Mouse (Mus musculus): ENCODE results near the gene Apobec4. TPM values are rescaled to one million over a fixed set of nuclear protein-coding genes. Genes with fewer than 3 reads are reported as not detected.
"Not testable (repeated sequence)": the region's sequence is repeated elsewhere in the genome, so short reads cannot be mapped to it uniquely, and the experiment has no call there.

Gene Apobec4
- total and polyA plus RNA-seq, 3 experiments = not detected

GRCm38 (mm10) chr1:152767749-152768488, 17.6 kb downstream of the Apobec4 start:
- no peak overlapping the region for H3K9ac ChIP-seq (ENCODE audit: low read depth, low read length)
- no peaks in the 10 kb centered on the region for H3K27me3 ChIP-seq (ENCODE audit: control insufficient read depth, insufficient read depth, low read length)
- intact Hi-C loops (cut with DNase I) = loop anchor here (1.0 to 5.0 kb wide), 3 partner anchors 41 to 243 kb away; partner anchors contain the start of gene Smg7
- peaks cover 1% of the 10 kb centered on the region; the same call in 1 of the 2 replicates for H3K4me1 ChIP-seq (ENCODE audit: control insufficient read depth, insufficient read depth, low read length)
- peak overlapping the region; percentile 93 for H3K27ac ChIP-seq
- WGBS = 8% methylated on average over 5 of the region's 5 CpGs
- peaks cover 16% of the 10 kb centered on the region for H3K36me3 ChIP-seq (ENCODE audit: control insufficient read depth, insufficient read depth, low read length)
- 0 out of 2 replicates have a peak, but pooled peaks cover 1% of the 10 kb centered on the region for H3K79me2 ChIP-seq (replicated peaks; ENCODE audit: control insufficient read depth, insufficient read depth, low read length)
- TF ChIP-seq POLR2A (IDR thresholded peaks at IDR 0.05; ENCODE audit: insufficient read depth, low read depth, low read length) (peak; percentile 23; the same call in 1 of the 2 replicates), EP300 (IDR thresholded peaks at IDR 0.05; ENCODE audit: insufficient read depth, low read depth, low read length) (no peak), CTCF (IDR thresholded peaks at IDR 0.05) (peak; percentile 93)
- peak; percentile 79 to 84 for DNase-seq
- peak overlapping the region; percentile 80 for H3K4me3 ChIP-seq

- Histone ChIP-seq H3K4me1 (ENCODE audit: control insufficient read depth, insufficient read depth, low read length) (peaks cover 1% of the 10 kb centered on the region; the same call in 1 of the 2 replicates), H3K36me3 (ENCODE audit: control insufficient read depth, insufficient read depth, low read length) (peaks cover 19% of the 10 kb centered on the region), H3K4me3 (no peak overlapping the region), H3K27me3 (ENCODE audit: control insufficient read depth, insufficient read depth, low read length) (no peaks in the 10 kb centered on the region), H3K9ac (ENCODE audit: low read depth, low read length) (no peak overlapping the region), H3K79me2 (replicated peaks; ENCODE audit: control insufficient read depth, insufficient read depth, low read length) (0 out of 2 replicates have a peak, but pooled peaks cover 1% of the 10 kb centered on the region), H3K27ac (no peak overlapping the region)
- intact Hi-C loops (cut with DNase I) = no loop called here
- TF ChIP-seq EP300 (IDR thresholded peaks at IDR 0.05; ENCODE audit: insufficient read depth, low read depth, low read length) (no peak), CTCF (IDR thresholded peaks at IDR 0.05) (no peak), POLR2A (IDR thresholded peaks at IDR 0.05; ENCODE audit: insufficient read depth, low read depth, low read length) (no peak)
- 76% methylated on average over 9 of the region's 9 CpGs for WGBS
- DNase-seq = no peak
These were observed 20.7 kb downstream of the Apobec4 start for GRCm38 (mm10) chr1:152771016-152771415.

GRCm38 (mm10) chr1:152774601-152775000, 24.2 kb downstream of the Apobec4 start:
- intact Hi-C loops (cut with DNase I); H3K4me3 ChIP-seq; H3K9ac ChIP-seq (ENCODE audit: low read depth, low read length); H3K27ac ChIP-seq; H3K27me3 ChIP-seq (ENCODE audit: control insufficient read depth, insufficient read depth, low read length); H3K4me1 ChIP-seq (ENCODE audit: control insufficient read depth, insufficient read depth, low read length); H3K79me2 ChIP-seq (replicated peaks; ENCODE audit: control insufficient read depth, insufficient read depth, low read length): not testable (repeated sequence)
- peak in 1 of 2 experiments; percentile 12 for DNase-seq
- peaks cover 10% of the 10 kb centered on the region for H3K36me3 ChIP-seq (ENCODE audit: control insufficient read depth, insufficient read depth, low read length)
- WGBS = 74% methylated on average over 3 of the region's 3 CpGs

- Histone ChIP-seq H3K4me1 (ENCODE audit: control insufficient read depth, insufficient read depth, low read length) (no peaks in the 10 kb centered on the region; the same call in 1 of the 2 replicates), H3K27me3 (ENCODE audit: control insufficient read depth, insufficient read depth, low read length) (no peaks in the 10 kb centered on the region), H3K79me2 (replicated peaks; ENCODE audit: control insufficient read depth, insufficient read depth, low read length) (no peaks in the 10 kb centered on the region), H3K4me3 (no peak overlapping the region), H3K9ac (ENCODE audit: low read depth, low read length) (no peak overlapping the region), H3K27ac (no peak overlapping the region), H3K36me3 (ENCODE audit: control insufficient read depth, insufficient read depth, low read length) (no peaks in the 10 kb centered on the region)
- 13% methylated on average over 10 of the region's 10 CpGs for WGBS
- DNase-seq = peak; percentile 80 to 84
- TF ChIP-seq POLR2A (IDR thresholded peaks at IDR 0.05; ENCODE audit: insufficient read depth, low read depth, low read length) (no peak), CTCF (IDR thresholded peaks at IDR 0.05) (peak; percentile 93), EP300 (IDR thresholded peaks at IDR 0.05; ENCODE audit: insufficient read depth, low read depth, low read length) (0 out of 2 replicates have a peak, but pooled peaks have one; percentile 23)
- intact Hi-C loops (cut with DNase I) = no loop called here
These were observed 28.9 kb downstream of the Apobec4 start for GRCm38 (mm10) chr1:152779071-152779737.

- Histone ChIP-seq H3K4me1 (ENCODE audit: control insufficient read depth, insufficient read depth, low read length) (no peaks in the 10 kb centered on the region), H3K79me2 (replicated peaks; ENCODE audit: control insufficient read depth, insufficient read depth, low read length) (no peaks in the 10 kb centered on the region), H3K4me3 (no peak overlapping the region), H3K27ac (no peak overlapping the region), H3K36me3 (ENCODE audit: control insufficient read depth, insufficient read depth, low read length) (no peaks in the 10 kb centered on the region), H3K27me3 (ENCODE audit: control insufficient read depth, insufficient read depth, low read length) (no peaks in the 10 kb centered on the region), H3K9ac (ENCODE audit: low read depth, low read length) (no peak overlapping the region)
- WGBS = 94% methylated on average over 8 of the region's 8 CpGs
- intact Hi-C loops (cut with DNase I) = no loop called here
- TF ChIP-seq POLR2A (IDR thresholded peaks at IDR 0.05; ENCODE audit: insufficient read depth, low read depth, low read length) = no peak
- TF ChIP-seq EP300 (IDR thresholded peaks at IDR 0.05; ENCODE audit: insufficient read depth, low read depth, low read length) = no peak
- TF ChIP-seq CTCF (IDR thresholded peaks at IDR 0.05) = no peak
- no peak for DNase-seq
These were observed 34.3 kb downstream of the Apobec4 start for GRCm38 (mm10) chr1:152784620-152785019.

GRCm38 (mm10) chr1:152785446-152785845, 35.1 kb downstream of the Apobec4 start:
- DNase-seq; intact Hi-C loops (cut with DNase I); H3K79me2 ChIP-seq (replicated peaks; ENCODE audit: control insufficient read depth, insufficient read depth, low read length); H3K4me3 ChIP-seq; H3K36me3 ChIP-seq (ENCODE audit: control insufficient read depth, insufficient read depth, low read length); H3K4me1 ChIP-seq (ENCODE audit: control insufficient read depth, insufficient read depth, low read length); H3K27ac ChIP-seq; H3K9ac ChIP-seq (ENCODE audit: low read depth, low read length); H3K27me3 ChIP-seq (ENCODE audit: control insufficient read depth, insufficient read depth, low read length): not testable (repeated sequence)
- 75% methylated on average over 3 of the region's 3 CpGs for WGBS

Data from heart, adult 2 months (tissue).